Mouse (Mus musculus) Muller cell, postnatal 12 days (primary cell): Measurements from ENCODE around the gene Fv1.

Source experiments
- DNase-seq: peaks from one replicate; pipeline ENCODE4 v3.0.0-alpha.2; 2015; ENCODE audit errors: inconsistent ontology term

Fv1 gene

DNA sequence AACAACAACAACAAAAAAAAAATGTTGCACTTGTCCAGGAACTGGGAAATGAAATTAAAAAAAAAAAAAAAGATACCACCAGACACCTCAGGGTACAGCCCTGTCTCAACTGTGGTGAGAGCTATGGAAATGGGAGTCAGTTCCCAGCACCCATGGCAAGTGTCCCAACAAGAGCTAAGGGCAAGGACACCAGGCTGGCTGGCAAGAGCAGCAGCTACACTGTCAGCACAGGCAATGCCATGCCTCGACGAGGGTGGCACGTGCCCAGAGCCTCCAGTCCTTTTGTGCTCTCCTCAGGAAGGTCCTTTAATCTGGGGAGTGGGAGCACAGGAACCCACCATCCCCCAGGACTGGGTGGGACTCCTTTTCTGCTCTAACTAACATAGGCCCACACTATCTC, 15.4 kb downstream of the Fv1 start:
- no peak for DNase-seq

DNA sequence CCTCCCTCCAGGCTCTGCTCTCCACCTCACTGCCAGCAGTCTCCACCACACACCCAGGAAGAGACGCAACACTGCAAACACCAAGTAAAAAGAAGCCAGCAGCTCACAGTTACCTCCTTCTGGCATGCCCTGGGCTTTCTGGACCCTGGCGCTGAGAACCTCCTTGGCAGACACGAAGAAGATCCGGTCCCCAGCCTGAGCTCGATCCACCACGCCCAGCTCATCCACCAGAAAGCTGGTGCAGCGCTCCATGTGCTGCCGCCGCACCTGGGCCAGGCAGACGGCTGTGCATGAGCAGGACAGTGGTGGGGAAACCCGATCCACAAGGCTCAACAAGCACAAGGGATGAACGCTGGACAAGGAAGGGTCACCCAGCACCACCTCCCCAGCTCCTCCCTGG, 17.4 kb downstream of the Fv1 start:
- DNase-seq: no peak

DNA sequence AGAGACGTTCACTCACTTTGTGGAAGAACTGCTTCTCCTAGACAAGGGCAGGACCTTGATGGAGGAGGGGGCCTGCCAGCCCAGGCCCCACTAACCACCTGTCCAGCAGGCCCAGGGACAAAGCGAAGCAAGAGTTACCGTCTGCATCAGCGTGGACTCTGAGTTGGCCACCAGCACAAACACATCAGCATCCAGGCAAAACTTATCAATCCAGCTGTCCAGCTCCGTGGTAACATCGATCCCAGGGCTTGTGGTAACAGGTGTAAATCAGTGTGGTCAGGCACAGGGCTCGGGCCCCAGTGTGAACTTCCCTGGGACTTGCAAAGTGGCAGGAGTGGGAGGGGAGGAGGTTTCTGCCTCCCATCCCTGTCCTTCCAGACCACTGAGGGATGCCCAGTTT, 18.5 kb downstream of the Fv1 start:
- no peak for DNase-seq

DNA sequence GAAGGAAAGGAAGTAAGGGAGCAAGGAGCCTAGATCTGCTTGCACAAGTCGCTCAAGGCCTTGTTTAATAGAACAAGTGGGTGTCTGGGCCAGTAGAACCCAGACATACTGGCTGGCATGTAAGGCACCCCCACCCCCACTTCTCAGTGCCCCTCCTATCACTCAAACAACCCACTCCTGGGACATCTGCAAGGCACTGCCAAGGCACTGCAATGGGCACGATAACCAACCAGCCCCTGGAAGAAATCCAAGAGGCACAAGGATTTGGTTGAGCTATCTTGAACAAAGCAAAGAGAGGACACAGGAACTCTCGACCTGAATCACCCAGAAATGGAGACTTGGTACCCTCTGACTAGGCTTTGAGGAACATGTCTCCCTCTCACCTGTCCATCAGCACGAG, 19.5 kb downstream of the Fv1 start:
- no peak for DNase-seq

GRCm38 (mm10) chr4:147890341-147890740, 21.6 kb downstream of the Fv1 start:
- no peak for DNase-seq

- no peak for DNase-seq
Observed at GRCm38 (mm10) chr4:147895815-147896330, 27.1 kb downstream of the Fv1 start.

DNA sequence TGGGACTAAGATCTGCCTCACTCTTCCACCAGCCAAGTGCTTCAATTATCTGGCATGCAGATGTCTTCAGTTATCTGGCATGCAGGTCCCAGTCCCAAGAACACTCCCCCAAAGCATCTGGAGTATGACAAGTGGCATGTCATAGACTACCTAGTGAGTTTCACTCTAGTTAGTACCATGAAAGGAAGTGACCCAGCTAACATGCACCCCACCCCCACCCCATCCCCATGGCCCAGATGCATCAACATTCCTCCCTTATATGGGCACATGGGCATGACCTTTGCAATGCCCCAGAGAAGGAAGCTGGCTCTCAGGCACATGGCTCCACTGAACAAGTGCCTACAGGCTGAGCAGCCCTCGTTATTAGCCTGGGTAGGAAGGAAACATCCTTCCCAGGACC, 27.6 kb downstream of the Fv1 start:
- DNase-seq: peak; percentile 37

DNA sequence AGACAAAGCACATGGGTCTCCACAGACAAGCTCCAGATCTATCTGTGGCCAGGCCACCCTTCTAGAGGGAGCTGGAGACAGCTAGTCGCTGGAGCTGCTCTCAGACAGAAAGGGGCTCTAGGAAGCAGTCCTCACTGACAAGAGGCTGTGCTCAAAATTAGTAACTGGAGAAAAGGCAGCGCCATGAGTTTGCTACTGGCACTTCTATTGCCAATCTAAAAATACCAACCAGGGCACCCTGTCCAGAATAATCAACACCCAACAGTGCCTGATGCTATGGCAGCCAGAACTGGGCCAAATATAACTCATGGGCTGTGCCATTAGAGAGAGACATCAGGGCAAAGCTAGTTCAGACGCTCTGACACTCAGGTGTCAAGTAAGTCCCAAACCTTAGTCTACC, 28.6 kb downstream of the Fv1 start:
- no peak for DNase-seq

- DNase-seq: no peak
Observed at GRCm38 (mm10) chr4:147900452-147900851, 31.7 kb downstream of the Fv1 start.

GRCm38 (mm10) chr4:147902906-147903500, 34.2 kb downstream of the Fv1 start:
- DNase-seq: no peak

DNA sequence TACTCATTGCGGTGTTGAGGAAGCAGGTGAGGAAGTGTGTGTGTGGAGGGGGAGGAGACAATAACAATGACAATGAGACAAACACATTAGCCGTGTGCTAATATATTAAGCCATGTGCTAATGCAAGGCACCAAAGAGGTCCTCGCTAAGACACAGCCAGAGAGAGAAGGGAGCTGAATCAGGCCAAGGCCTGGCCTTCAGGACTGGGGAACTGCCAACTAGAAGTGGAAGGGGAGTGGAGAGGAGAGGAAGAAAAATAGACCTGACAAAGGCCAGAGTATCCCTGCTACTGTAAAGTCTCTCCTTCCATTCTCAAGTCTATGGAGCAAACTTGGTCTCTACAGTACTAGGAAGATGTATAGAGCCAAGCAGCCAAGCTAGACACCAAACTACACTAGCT, 34.8 kb downstream of the Fv1 start:
- no peak for DNase-seq

- DNase-seq: peak; percentile 95
Observed at GRCm38 (mm10) chr4:147904313-147905089, 35.7 kb downstream of the Fv1 start, which contains the start of gene Mfn2. Gene Mfn2 (minus strand): TSS chr4:147904704.

DNA sequence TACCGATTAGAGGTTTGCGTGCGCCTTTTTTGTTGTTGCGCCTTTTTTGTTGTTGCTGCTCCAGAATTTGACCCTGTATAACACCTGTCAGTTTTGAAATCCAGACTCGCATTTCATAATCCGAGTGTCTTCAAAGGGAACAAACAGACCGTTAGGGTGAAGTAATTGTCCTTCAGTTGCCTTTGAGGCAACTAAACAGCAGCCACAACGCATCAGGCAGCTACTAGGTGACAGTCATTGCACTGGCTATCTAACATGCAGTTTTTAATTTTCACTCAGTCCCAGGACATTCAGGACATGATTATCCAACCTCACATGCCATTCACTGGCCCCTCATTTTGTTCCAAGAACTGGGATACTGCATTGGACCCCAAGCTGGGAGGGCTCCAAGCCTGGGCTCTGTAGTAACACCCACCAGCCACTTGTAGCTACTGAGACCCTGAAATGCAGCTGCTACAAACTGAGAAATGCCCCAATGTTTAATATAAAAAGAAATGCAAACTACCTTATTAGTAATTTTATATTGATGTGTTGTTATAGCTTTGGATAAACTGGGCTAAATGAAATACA, 36.4 kb downstream of the Fv1 start:
- no peak for DNase-seq

DNA sequence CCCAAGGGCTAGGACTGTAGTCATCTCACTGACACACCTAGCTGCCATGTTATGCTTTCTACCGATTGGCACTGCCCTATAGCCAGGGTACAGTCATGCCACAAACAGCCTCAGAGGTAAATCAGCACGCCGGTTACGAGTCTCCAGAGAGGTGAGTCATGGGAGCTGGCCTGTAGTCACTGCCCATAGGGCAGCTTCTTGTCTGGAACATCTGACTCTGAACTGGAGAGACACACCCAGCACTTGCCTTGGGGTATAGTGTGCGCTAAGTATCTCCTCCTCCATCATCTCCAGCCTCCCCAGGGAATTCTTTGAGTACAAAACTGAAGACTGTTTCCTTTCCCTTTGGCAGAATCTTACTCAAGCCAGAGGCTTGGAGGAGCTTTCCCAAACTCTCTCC, 37.5 kb downstream of the Fv1 start:
- peak; percentile 43 for DNase-seq

DNA sequence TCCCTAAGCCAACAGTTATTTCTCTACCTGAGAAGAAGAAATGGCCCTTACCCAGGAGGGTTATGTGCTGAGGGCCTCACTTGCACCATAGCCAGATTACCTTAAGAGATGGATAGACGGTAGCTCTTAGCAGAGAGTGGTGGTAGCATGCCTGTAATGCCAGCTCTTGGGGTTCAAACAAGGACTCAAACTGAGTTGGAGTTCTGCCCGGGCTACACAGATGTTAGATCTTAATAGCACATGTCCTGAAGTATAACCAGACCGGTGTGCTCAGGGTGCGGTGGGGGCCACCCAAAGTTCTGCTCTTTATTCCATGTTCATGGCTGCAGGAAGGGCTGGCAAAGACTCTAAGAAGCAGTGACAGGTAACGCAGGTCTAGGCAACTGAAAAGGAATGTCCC, 40.7 kb downstream of the Fv1 start:
- no peak for DNase-seq

GRCm38 (mm10) chr4:147918459-147919121, 49.8 kb downstream of the Fv1 start:
- DNase-seq: peak; percentile 36
